Mouse (Mus musculus) skeletal muscle tissue, postnatal 0 days (tissue): ENCODE data around the gene Tmem45b. TPM values are rescaled to one million over a fixed set of nuclear protein-coding genes. Genes with fewer than 3 reads are reported as not detected.

ENCODE experiments used
- polyA plus RNA-seq: library from polyadenylated mRNA; unstranded; fragments of >200 nt; fragmentation: Nextera tagmentation; extraction: Ambion mirVana; gene quantifications from 2 replicates; pipeline ENCODE4 v1.2.1, GENCODE M21; 2015

The Tmem45b gene
- 1.2 TPM in 1 of 2 replicates, not detected in the other for polyA plus RNA-seq

DNA sequence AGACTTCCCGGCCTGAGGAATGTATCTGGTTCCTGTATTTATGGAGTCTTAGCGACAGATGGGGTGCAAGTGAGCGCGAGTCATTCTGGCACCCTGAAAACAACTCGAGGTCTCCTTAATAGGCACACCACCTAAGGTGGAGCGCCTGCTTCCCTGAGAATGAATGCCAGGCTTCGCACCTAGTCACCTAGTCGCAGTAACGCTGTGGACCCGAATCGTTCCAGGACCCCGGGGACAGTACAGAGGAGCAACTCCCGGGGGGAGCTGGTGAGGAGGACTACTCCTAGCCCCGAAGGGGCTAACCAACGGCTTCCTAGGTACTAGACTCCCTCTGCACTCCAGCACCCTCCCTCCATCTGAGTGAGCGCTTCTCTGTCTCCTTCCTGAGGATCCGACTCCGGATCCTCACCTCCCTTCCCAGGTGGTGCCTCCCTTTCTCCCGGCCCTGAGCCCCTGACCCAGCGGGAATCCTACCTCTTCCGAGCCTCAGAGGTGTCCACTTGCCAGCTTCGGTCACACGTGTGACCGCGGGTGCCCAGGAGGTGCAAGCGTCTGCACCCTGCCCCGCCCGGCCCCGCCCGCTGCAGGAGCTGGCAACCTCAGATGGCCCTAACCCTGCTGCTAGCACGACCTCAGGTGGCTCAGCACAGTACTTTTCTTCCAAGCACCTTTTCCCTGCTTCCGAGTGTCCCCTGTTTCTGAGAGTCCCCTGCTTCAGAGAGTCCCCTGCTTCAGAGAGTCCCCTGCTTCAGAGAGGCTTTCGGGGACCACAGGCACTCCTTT lies at the start of gene Tmem45b:
Gene Tmem45b, minus strand, starts transcription at position 771 of the 783 bp plus-strand sequence.

DNA sequence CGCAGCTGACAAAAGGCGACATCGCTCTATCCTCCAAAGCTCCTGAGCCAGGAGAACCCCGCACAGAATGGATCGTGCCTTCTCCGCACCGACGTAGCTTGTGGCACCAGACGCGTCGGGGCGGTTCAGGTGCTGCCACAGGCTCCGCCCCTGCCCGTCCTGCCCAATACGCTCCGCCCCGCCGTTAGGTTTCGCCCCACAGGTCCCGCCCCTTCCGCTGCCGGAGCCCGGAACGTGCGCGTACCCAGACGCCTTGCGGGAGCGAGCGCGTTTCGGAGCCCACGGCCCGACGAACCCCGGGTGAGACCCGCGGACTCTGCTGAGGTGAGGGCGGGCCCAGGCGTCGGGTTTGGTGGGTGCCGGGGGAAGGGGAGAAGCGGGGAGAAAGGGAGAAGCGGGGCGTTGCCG lies 78.3 kb downstream of the Tmem45b start, which contains the start of gene Nfrkb:
Gene Nfrkb, plus strand, starts transcription at position 246 of the 408 bp plus-strand sequence.

Other genes with a start within 250 kb of the Tmem45b start
- gene Prdm10, start 183.9 kb downstream of the Tmem45b start, polyA plus RNA-seq, result 0.71 and 1.2 TPM in 2 replicates
- 9.0 and 9.2 TPM in 2 replicates for gene Nfrkb, start 78.3 kb downstream of the Tmem45b start, polyA plus RNA-seq